Mouse (Mus musculus) forebrain, embryonic 13.5 days (tissue): ENCODE data around the gene Prps1l1. TPM values are rescaled to one million over a fixed set of nuclear protein-coding genes. Genes with fewer than 3 reads are reported as not detected.

Source experiments
- ATAC-seq: fragments of 200-750 bp; cut with Nextera tagmentation; 2 replicates; pipeline ENCODE4 v1.8.0; 2017
- H3K27ac ChIP-seq: fragments of 300-500 bp; sonication (generic); 2 replicates; pipeline ENCODE4 v1.5.1; 2015; ENCODE audit warnings: inconsistent platforms, mild to moderate bottlenecking, moderate library complexity
- H3K27me3 ChIP-seq: fragments of 300-500 bp; sonication (generic); 2 replicates; pipeline ENCODE4 v1.6.1; 2015; ENCODE audit warnings: mild to moderate bottlenecking, inconsistent platforms
- H3K36me3 ChIP-seq: fragments of 300-500 bp; sonication (generic); 2 replicates; pipeline ENCODE4 v1.6.1; 2015; ENCODE audit warnings: mild to moderate bottlenecking, inconsistent platforms; ENCODE audit not compliant: poor library complexity, severe bottlenecking
- H3K4me1 ChIP-seq: fragments of 300-500 bp; sonication (generic); 2 replicates; pipeline ENCODE4 v1.6.1; 2015; ENCODE audit warnings: inconsistent platforms
- H3K4me2 ChIP-seq: fragments of 300-500 bp; sonication (generic); 2 replicates; pipeline ENCODE4 v1.6.1; 2015; ENCODE audit warnings: inconsistent platforms, mild to moderate bottlenecking, moderate library complexity
- H3K4me3 ChIP-seq: fragments of 300-500 bp; sonication (generic); 2 replicates; pipeline ENCODE4 v1.5.1; 2015; ENCODE audit warnings: mild to moderate bottlenecking, inconsistent platforms
- H3K9ac ChIP-seq: fragments of 300-500 bp; sonication (generic); 2 replicates; pipeline ENCODE4 v1.6.1; 2015; ENCODE audit warnings: mild to moderate bottlenecking, inconsistent platforms
- H3K9me3 ChIP-seq: fragments of 300-500 bp; sonication (generic); replicated peaks from 2 replicates; pipeline ENCODE4 v1.6.1; 2016; ENCODE audit warnings: inconsistent platforms
- WGBS: fragments of 180-500 bp; shearing (Covaris S2); methylation state at CpG from one replicate; pipeline ENCODE4 v1.1.7; 2015; 5-methylcytosine and 5-hydroxymethylcytosine counted together
- polyA plus RNA-seq: library from polyadenylated mRNA; unstranded; fragments of >200 nt; fragmentation: Nextera tagmentation; extraction: Ambion mirVana; gene quantifications from 2 replicates; pipeline ENCODE4 v1.2.1, GENCODE M21; 2015

Gene Prps1l1
- polyA plus RNA-seq, 1 experiment from 2014 or later = not detected

DNA sequence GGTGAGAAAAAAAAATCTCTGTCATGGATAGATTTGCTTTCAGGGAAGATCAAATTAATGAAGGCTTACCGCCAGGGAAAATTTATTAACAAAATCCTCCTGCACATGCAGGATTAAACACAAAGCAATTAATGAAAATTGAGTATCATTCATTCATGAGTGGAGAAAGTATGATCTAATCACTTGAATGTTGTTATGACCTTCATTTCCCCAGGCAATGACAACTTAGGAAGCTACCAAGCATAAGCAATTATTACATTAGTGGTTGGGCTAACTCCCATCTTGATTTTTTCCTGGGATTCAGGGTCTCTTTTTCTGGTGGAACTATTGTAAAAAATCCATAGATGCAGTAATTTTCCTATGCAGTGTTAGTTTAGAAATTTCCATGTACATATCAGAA, 23.3 kb downstream of the Prps1l1 start:
- 28% methylated on average over 1 of the region's 1 CpGs for WGBS
- no peaks in the 10 kb centered on the region for H3K36me3 ChIP-seq
- ATAC-seq = peak; percentile 25

DNA sequence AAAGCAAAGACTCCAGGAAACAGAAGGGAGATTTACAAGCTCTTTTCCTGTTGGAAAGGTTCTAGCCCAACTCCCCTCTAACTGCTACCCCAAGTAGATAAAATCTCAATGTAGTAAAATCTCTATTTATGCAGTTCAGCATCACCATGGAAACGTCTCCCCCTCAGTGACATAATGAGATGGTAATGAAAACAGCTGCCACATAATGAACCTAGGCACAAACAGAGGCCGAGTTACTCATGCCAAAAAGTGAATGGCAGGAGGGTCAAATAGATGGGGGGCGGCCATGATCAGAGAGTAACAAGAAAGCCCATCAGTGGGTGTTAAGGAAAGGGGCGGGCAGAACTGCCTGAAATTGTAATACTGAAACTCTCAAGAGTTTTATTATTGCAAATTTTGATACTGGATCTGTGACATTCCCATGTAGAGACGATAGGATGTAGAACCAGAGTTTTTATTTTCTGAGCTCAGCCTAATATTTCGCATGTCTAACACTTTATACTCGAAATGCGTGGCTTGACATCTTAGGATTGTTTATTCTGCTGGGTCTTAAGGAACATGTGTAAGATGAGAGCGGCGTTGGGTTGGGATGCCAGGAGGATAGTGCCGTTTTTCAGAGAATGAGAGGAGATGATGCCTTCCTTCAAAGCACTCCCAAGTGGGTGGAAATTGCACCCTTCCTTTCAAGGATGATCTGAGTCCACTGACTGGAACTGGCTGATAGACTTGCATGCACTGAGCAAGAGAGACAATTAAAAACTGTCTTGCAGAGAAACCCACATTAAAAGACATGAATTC, 24.0 kb downstream of the Prps1l1 start:
- no peaks in the 10 kb centered on the region for H3K36me3 ChIP-seq
- no peaks in the 10 kb centered on the region for H3K27me3 ChIP-seq
- no peaks in the 10 kb centered on the region for H3K9me3 ChIP-seq
- peak; percentile 97 for ATAC-seq
- peak overlapping the region; percentile 74 for H3K27ac ChIP-seq
- peak overlapping the region; percentile 25 for H3K4me2 ChIP-seq
- peaks cover 21% of the 10 kb centered on the region for H3K4me1 ChIP-seq
- H3K9ac ChIP-seq = no peak overlapping the region
- no peak overlapping the region for H3K4me3 ChIP-seq
- 18% methylated on average over 11 of the region's 11 CpGs for WGBS

More for the DNA sequence above, 23.3 kb downstream of the Prps1l1 start:
- H3K27ac ChIP-seq = peak overlapping the region; percentile 44; the same call in 1 of the 2 replicates
- H3K4me3 ChIP-seq = no peak overlapping the region
- H3K9ac ChIP-seq = no peak overlapping the region
- no peaks in the 10 kb centered on the region for H3K27me3 ChIP-seq
- no peaks in the 10 kb centered on the region for H3K9me3 ChIP-seq
- H3K4me1 ChIP-seq = peaks cover 21% of the 10 kb centered on the region
- H3K4me2 ChIP-seq = no peak overlapping the region

GRCm38 (mm10) chr12:35011462-35011861, 26.9 kb downstream of the Prps1l1 start:
- Histone ChIP-seq H3K4me3 (no peak overlapping the region), H3K4me1 (peaks cover 21% of the 10 kb centered on the region), H3K27ac (no peak overlapping the region), H3K4me2 (no peak overlapping the region), H3K9ac (no peak overlapping the region), H3K27me3 (no peaks in the 10 kb centered on the region), H3K36me3 (no peaks in the 10 kb centered on the region), H3K9me3 (no peaks in the 10 kb centered on the region)
- 70% methylated on average over 1 of the region's 1 CpGs for WGBS
- no peak for ATAC-seq

GRCm38 (mm10) chr12:35013950-35014349, 29.4 kb downstream of the Prps1l1 start:
- no peak overlapping the region for H3K4me2 ChIP-seq
- H3K27me3 ChIP-seq = no peaks in the 10 kb centered on the region
- no peak for ATAC-seq
- H3K9ac ChIP-seq = no peak overlapping the region
- no peaks in the 10 kb centered on the region for H3K9me3 ChIP-seq
- no peak overlapping the region for H3K27ac ChIP-seq
- H3K4me3 ChIP-seq = no peak overlapping the region
- H3K36me3 ChIP-seq = no peaks in the 10 kb centered on the region
- peaks cover 5% of the 10 kb centered on the region for H3K4me1 ChIP-seq
- 68% methylated on average over 2 of the region's 2 CpGs for WGBS

DNA sequence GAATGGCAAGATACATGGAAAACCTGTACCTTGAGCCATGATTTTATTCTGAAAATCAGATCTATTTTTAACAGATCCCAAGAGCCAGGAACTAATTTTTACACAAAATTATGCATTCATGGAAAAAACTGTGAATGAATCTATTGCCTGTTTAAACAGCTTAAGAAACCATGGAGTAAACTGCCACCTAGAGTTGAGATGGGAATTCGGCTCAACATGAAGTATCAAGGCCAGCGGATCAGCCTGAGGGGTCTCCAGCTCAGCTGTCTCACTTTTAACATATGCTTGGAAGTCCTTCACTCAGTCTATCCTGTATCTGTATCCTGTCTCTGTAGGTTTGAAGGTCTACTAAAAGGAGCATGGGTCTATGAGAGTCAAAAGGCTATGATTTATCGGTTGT, 31.5 kb downstream of the Prps1l1 start:
- Histone ChIP-seq H3K36me3 (no peaks in the 10 kb centered on the region), H3K4me3 (no peak overlapping the region), H3K4me2 (no peak overlapping the region), H3K27ac (no peak overlapping the region), H3K27me3 (no peaks in the 10 kb centered on the region), H3K9ac (no peak overlapping the region), H3K9me3 (no peaks in the 10 kb centered on the region), H3K4me1 (no peaks in the 10 kb centered on the region)
- WGBS = 70% methylated on average over 3 of the region's 3 CpGs
- ATAC-seq = peak; percentile 75

DNA sequence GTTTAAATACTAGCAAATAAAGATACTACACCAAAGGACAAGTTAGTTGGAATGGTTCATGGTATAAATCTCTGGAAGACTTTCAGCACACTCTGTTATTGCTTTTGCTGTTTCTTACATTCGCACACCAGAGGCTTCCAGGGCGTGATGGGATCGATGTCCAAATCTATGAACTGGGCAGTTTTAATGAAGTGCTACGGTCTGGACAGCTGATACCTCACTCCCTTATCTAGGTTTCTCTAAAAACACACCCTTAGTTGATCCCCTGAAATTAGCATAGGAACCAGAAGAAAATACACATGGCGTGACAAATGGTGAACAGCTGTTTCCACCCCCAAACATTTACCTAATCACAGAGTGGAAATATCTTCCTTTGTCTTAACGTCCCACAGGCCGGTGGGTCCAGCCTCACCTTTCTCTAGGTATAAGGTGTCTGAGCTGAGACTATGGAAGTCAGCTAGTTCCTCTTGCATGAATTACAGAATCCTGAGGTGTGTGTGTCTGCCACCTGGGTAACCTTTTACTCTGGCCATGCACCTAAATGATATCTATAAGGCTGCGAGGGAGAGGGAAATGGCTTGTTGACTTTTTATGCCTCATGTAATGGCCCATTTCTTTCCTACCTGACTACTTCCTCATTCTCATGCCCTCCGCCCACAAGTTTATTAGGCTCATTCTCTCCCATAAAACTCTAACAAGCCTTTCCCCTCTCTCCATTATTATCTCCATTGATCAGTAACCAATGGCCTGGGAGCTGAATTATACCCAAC, 32.1 kb downstream of the Prps1l1 start:
- no peaks in the 10 kb centered on the region for H3K9me3 ChIP-seq
- H3K4me3 ChIP-seq = no peak overlapping the region
- H3K9ac ChIP-seq = no peak overlapping the region
- H3K27me3 ChIP-seq = no peaks in the 10 kb centered on the region
- no peak overlapping the region for H3K27ac ChIP-seq
- 91% methylated on average over 9 of the region's 9 CpGs for WGBS
- H3K36me3 ChIP-seq = no peaks in the 10 kb centered on the region
- H3K4me2 ChIP-seq = no peak overlapping the region
- ATAC-seq = peak; percentile 16; the same call in 1 of the 2 replicates
- no peaks in the 10 kb centered on the region for H3K4me1 ChIP-seq

DNA sequence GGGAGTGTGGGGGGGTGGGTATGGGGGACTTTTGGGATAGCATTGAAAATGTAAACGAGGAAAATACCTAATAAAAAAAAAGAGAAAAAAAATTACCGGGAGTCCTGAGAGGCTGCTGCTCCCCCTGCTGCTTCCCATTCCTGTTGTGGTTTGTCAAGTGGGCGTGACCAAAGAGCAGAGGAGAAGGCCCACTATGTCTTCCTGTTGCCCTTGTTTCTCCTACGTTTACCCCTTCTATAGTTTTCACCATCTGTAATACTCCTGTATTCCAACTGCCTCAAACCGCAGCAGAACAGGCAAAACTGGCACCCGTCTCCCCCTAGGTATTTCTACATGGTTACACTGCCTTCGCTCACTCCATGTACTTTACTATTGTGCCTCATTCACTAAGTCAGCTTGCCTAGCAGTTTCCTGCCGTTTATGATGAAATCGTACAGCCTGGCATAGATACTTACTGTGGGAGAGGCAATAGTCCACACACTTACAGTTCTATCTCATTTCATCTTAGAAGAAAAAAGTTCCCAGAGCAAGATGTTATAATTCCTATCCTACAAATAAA, 34.2 kb downstream of the Prps1l1 start:
- ATAC-seq = no peak
- Histone ChIP-seq H3K27ac (no peak overlapping the region), H3K4me2 (no peak overlapping the region), H3K36me3 (no peaks in the 10 kb centered on the region), H3K4me1 (no peaks in the 10 kb centered on the region), H3K27me3 (no peaks in the 10 kb centered on the region), H3K9ac (no peak overlapping the region), H3K4me3 (no peak overlapping the region), H3K9me3 (no peaks in the 10 kb centered on the region)
- 88% methylated on average over 9 of the region's 9 CpGs for WGBS

DNA sequence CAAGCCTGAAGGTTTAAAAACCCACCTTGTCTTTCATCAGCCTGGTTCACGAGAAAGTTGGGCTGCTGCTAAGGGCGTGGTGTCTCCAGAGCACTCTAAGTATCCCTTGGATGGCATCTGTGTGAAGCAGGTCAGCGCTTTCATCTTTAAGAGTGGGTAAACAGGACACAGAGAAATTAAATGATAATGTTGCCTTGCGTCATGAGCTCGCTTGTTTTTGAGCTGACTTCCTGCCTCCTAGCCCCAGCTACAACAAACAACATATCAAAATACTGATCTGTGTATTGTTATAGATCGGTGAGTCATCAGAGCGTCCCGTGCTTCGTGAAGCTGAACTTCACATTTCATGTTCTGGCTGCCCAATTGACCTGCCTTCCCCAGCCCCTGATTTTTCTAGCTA, 36.7 kb downstream of the Prps1l1 start:
- no peak for ATAC-seq
- Histone ChIP-seq H3K27ac (no peak overlapping the region), H3K9me3 (no peaks in the 10 kb centered on the region), H3K4me2 (no peak overlapping the region), H3K27me3 (no peaks in the 10 kb centered on the region), H3K4me1 (no peaks in the 10 kb centered on the region), H3K9ac (no peak overlapping the region), H3K4me3 (no peak overlapping the region), H3K36me3 (no peaks in the 10 kb centered on the region)
- WGBS = 86% methylated on average over 9 of the region's 9 CpGs

GRCm38 (mm10) chr12:35022066-35022465, 37.5 kb downstream of the Prps1l1 start:
- 49% methylated on average over 10 of the region's 10 CpGs for WGBS
- Histone ChIP-seq H3K4me1 (no peaks in the 10 kb centered on the region), H3K27me3 (no peaks in the 10 kb centered on the region), H3K9me3 (no peaks in the 10 kb centered on the region), H3K9ac (no peak overlapping the region), H3K4me2 (no peak overlapping the region), H3K36me3 (no peaks in the 10 kb centered on the region), H3K4me3 (no peak overlapping the region), H3K27ac (no peak overlapping the region)
- ATAC-seq = no peak

- H3K4me1 ChIP-seq = no peaks in the 10 kb centered on the region
- 51% methylated on average over 4 of the region's 4 CpGs for WGBS
- no peak overlapping the region for H3K9ac ChIP-seq
- no peaks in the 10 kb centered on the region for H3K36me3 ChIP-seq
- H3K27me3 ChIP-seq = no peaks in the 10 kb centered on the region
- no peaks in the 10 kb centered on the region for H3K9me3 ChIP-seq
- no peak for ATAC-seq
- H3K4me2 ChIP-seq = no peak overlapping the region
- H3K4me3 ChIP-seq = no peak overlapping the region
- H3K27ac ChIP-seq = no peak overlapping the region
These were observed 41.4 kb downstream of the Prps1l1 start for GRCm38 (mm10) chr12:35025916-35026432.

GRCm38 (mm10) chr12:35027533-35027932, 43.0 kb downstream of the Prps1l1 start:
- no peak for ATAC-seq

More at GRCm38 (mm10) chr12:35027533-35027932, 43.0 kb downstream of the Prps1l1 start:
- H3K36me3 ChIP-seq = no peaks in the 10 kb centered on the region
- no peaks in the 10 kb centered on the region for H3K9me3 ChIP-seq
- no peak overlapping the region for H3K27ac ChIP-seq
- 37% methylated on average over 1 of the region's 1 CpGs for WGBS
- H3K4me2 ChIP-seq = no peak overlapping the region
- no peaks in the 10 kb centered on the region for H3K4me1 ChIP-seq
- H3K9ac ChIP-seq = no peak overlapping the region
- no peak overlapping the region for H3K4me3 ChIP-seq
- H3K27me3 ChIP-seq = no peaks in the 10 kb centered on the region
